Mouse (Mus musculus): Measurements from ENCODE around the gene Tcta. TPM values are rescaled to one million over a fixed set of nuclear protein-coding genes. Genes with fewer than 3 reads are reported as not detected.
"Not testable (repeated sequence)": the region's sequence is repeated elsewhere in the genome, so short reads cannot be mapped to it uniquely, and the experiment has no call there.

Gene Tcta
- polyA plus RNA-seq, 1 experiment from 2014 or later, result 54.9 TPM

DNA sequence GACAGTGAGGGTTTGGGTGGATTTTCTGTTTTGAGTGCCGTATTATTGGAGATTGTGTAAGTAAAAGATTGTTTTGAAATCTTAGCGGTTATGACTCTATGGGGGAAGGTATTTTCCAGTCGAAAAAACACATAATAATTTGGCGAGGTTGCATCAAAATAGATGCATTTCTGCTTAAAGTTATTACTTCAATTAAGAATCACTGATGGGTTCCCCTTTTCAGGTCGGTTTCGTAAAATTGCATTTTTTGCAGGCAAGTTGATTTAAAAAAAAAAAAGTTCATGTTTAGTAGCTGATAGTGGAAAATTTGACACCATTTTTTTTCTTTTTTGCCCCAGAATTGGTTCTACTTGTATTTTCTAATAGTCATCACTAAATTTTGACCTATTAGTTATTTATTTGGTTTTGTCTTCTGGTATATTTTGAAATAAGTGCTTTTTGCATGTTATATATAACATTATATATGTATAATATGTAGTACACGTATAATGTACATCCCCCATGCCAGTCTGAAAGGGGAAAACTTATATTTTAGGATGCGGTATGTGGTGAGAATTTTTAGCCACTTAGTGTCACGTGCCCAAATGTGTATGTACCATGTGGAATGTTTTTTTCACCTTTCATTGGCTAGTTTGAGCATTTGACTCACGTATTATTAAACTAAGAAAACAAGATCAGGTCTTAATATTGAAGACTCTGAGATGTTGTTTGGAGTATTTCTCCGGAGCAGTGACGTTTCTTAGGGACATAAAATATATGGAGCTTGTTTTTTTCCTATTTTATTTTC is 1.3 kb upstream of the Tcta start:
- Histone ChIP-seq H3K4me1 (peaks cover 39% of the 10 kb centered on the region), H3K9ac (peak overlapping the region; percentile 91), H3K27ac (peak overlapping the region; percentile 96), H3K4me3 (peak overlapping the region; percentile 86), H3K9me3 (no peaks in the 10 kb centered on the region), H3K27me3 (replicated peaks) (no peaks in the 10 kb centered on the region), H3K36me3 (replicated peaks) (peaks cover 16% of the 10 kb centered on the region), H3K4me2 (peak overlapping the region; percentile 61)
- 20% methylated on average over 12 of the region's 12 CpGs for WGBS
- ATAC-seq (replicated peaks), result no peak

DNA sequence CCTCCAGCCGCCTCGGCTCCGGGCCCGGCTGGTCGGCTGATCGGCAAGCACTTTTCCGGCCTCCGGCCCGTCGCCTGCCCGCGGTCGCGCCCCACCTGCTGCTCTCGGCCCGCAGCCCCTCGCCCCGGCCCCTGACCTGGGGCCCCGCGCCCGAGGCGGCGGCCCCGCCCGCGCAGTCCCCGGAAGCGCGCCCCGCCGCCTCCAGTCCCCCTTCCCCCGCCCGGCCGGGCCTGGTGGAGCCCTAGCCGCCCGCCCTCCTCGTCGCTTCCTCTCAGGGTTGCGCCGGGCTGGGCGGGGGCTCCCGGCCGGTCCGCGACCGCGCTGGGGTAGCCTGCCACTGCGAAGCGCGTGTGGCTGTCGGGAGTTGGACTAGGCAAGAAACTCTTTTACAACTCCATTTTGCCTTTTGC is 616 bp upstream of the Tcta start:
- Histone ChIP-seq H3K4me1 (peaks cover 39% of the 10 kb centered on the region), H3K9me3 (no peaks in the 10 kb centered on the region), H3K27ac (peak overlapping the region; percentile 96), H3K4me3 (peak overlapping the region; percentile 86), H3K9ac (peak overlapping the region; percentile 91), H3K4me2 (peak overlapping the region; percentile 61), H3K27me3 (replicated peaks) (no peaks in the 10 kb centered on the region), H3K36me3 (replicated peaks) (peaks cover 20% of the 10 kb centered on the region)
- 0% methylated on average over 43 of the region's 51 CpGs for WGBS
- ATAC-seq (replicated peaks), result peak; percentile 64

DNA sequence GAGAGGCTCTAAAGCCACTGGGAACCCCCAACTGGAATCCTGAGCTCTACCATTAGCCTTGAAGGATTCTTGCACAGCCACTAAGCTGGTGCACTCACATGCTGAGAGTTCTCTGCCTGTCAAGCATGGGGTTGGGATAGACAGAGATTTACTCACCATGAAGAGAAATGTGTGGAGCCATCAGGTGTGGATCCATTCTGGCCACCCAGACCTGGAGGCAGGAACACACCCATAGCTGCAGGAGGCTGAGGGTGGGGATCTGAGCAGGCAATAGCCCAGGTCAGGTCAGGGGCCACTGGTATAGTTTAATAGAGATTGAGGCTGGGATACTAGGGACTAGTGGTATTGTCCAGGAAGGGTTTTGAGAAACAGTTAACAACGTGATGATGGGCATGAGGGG is 790 bp downstream of the Tcta start:
- Histone ChIP-seq H3K27ac (peak overlapping the region; percentile 96), H3K36me3 (replicated peaks) (peaks cover 20% of the 10 kb centered on the region), H3K4me2 (peak overlapping the region; percentile 71), H3K27me3 (replicated peaks) (no peaks in the 10 kb centered on the region), H3K4me3 (peak overlapping the region; percentile 86), H3K9ac (peak overlapping the region; percentile 70), H3K9me3 (no peaks in the 10 kb centered on the region), H3K4me1 (peaks cover 34% of the 10 kb centered on the region)
- ATAC-seq (replicated peaks), result no peak
- WGBS, result 0% methylated on average over 1 of the region's 1 CpGs

GRCm38 (mm10) chr9:108304716-108305115 is 1.2 kb downstream of the Tcta start:
- no peaks in the 10 kb centered on the region for H3K9me3 ChIP-seq
- no peak overlapping the region; the same call in 1 of the 2 replicates for H3K9ac ChIP-seq
- H3K4me1 ChIP-seq, result peaks cover 31% of the 10 kb centered on the region
- no peak for ATAC-seq (replicated peaks)
- no peak overlapping the region for H3K27ac ChIP-seq
- WGBS, result 78% methylated on average over 4 of the region's 4 CpGs
- peak overlapping the region; percentile 71 for H3K4me2 ChIP-seq
- H3K36me3 ChIP-seq (replicated peaks), result peaks cover 20% of the 10 kb centered on the region
- peak overlapping the region; percentile 86 for H3K4me3 ChIP-seq
- H3K27me3 ChIP-seq (replicated peaks), result no peaks in the 10 kb centered on the region

GRCm38 (mm10) chr9:108301853-108302252 is 4.1 kb downstream of the Tcta start:
- no peak overlapping the region for H3K4me3 ChIP-seq
- no peak overlapping the region for H3K9ac ChIP-seq
- H3K36me3 ChIP-seq (replicated peaks), result peaks cover 22% of the 10 kb centered on the region
- no peaks in the 10 kb centered on the region for H3K9me3 ChIP-seq
- H3K4me2 ChIP-seq, result no peak overlapping the region
- peaks cover 16% of the 10 kb centered on the region for H3K4me1 ChIP-seq
- H3K27me3 ChIP-seq (replicated peaks), result no peaks in the 10 kb centered on the region
- H3K27ac ChIP-seq, result no peak overlapping the region
- no peak for ATAC-seq (replicated peaks)
- 82% methylated on average over 3 of the region's 3 CpGs for WGBS

GRCm38 (mm10) chr9:108296453-108297355 is 9.3 kb downstream of the Tcta start, which contains the start of gene Amt:
Amt (plus strand) TSS chr9:108296853.
- Histone ChIP-seq H3K9me3 (no peaks in the 10 kb centered on the region), H3K27me3 (replicated peaks) (no peaks in the 10 kb centered on the region), H3K4me2 (peak within 1 kb of the TSS; percentile 34), H3K9ac (no peak within 1 kb of the TSS), H3K36me3 (replicated peaks) (peaks cover 14% of the 10 kb centered on the region; the same call in 1 of the 2 replicates), H3K4me1 (peaks cover 14% of the 10 kb centered on the region), H3K4me3 (peak within 1 kb of the TSS; percentile 26), H3K27ac (peak within 1 kb of the TSS; percentile 25; the same call in 1 of the 2 replicates)
- peak; percentile 60 for ATAC-seq (replicated peaks)
- WGBS, result 18% methylated on average over 18 of the region's 18 CpGs

DNA sequence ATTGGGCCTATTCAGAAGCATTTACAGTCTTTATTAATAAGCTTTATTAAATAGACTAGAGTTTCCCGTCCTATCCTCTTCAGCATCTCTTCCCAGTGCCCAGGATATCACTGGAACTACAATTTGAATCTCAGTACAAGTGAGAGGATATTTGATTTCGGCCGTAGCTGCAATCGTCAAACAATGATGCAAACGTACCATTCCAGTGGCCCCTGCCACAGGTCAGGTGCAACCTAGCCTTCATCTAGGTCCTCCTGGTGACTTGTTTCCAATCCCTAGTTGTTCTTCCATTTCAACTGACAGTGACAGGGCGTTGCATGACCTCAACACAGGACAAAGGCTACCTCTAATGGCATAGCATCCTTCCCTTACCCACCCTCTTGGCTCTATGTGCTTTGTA is 15.2 kb downstream of the Tcta start:
- peaks cover 14% of the 10 kb centered on the region for H3K4me1 ChIP-seq
- H3K4me3 ChIP-seq, result peak overlapping the region; percentile 61
- H3K9ac ChIP-seq, result peak overlapping the region; percentile 68
- peak; percentile 43 for ATAC-seq (replicated peaks)
- 46% methylated on average over 6 of the region's 6 CpGs for WGBS
- H3K9me3 ChIP-seq, result no peaks in the 10 kb centered on the region
- no peaks in the 10 kb centered on the region for H3K27me3 ChIP-seq (replicated peaks)
- H3K36me3 ChIP-seq (replicated peaks), result peaks cover 12% of the 10 kb centered on the region; the same call in 1 of the 2 replicates
- peak overlapping the region; percentile 73 for H3K4me2 ChIP-seq
- peak overlapping the region; percentile 95 for H3K27ac ChIP-seq

DNA sequence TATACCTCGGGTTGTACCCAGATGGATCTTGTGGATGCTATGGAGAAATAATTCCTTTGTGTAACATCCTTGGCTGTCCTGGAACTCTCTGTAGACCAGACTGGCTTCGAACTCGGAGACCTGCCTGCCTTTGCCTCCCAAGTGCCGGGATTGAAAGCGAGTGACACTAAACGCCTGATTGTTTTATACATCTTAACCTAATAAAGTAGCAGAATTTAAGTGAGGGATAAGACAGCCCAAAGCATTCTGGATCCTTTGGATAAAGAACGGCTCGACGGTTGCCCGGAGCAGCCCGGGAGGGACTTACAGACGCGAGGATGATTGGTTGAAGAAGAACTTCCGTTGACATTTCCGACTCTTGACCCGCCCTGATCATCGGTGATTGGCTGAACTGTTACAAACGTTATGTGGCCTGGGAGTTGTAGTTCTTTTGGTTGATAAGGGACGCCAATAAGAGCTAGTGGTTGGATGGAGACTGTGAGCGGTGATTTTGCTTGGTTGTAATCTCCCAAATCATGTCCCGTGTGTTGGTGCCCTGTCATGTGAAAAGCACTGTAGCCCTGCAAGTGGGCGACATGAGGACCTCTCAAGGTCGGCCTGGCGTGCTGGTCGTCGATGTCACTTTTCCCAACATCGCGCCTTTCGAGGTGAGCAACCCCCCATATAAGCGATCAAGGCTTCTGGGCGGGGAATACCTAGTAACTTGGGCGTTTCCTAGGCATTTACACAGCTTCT is 15.8 kb downstream of the Tcta start, which contains the start of gene Nicn1:
Gene Nicn1 (plus strand): TSS at position 414 of the 735 bp plus-strand sequence.
- no peaks in the 10 kb centered on the region for H3K27me3 ChIP-seq (replicated peaks)

DNA sequence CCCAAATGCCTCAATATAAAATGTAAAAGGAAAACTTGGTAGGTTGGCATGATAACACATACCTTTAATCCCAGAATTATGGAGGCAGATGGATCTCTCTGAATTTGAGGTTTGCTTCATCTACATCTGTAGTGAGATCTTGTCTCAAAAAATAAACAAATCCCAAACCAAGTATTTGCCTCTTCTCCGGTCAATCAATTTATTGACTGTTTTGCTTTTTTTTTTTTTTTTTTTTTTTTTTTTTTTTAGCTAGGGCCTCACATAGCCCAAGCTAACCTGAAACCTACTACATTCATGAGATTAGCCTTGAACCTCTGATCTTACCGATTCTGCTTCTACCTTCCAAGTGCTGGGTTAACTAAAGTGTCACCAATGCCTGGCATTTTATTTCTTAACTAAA is 16.6 kb downstream of the Tcta start:
- H3K4me2 ChIP-seq, result peak overlapping the region; percentile 73
- no peak for ATAC-seq (replicated peaks)
- 52% methylated on average over 2 of the region's 2 CpGs for WGBS
- H3K4me1 ChIP-seq, result peaks cover 14% of the 10 kb centered on the region
- H3K9me3 ChIP-seq, result no peaks in the 10 kb centered on the region
- peak overlapping the region; percentile 61 for H3K4me3 ChIP-seq
- no peaks in the 10 kb centered on the region for H3K27me3 ChIP-seq (replicated peaks)
- H3K9ac ChIP-seq, result no peak overlapping the region; the same call in 1 of the 2 replicates
- H3K27ac ChIP-seq, result peak overlapping the region; percentile 95
- H3K36me3 ChIP-seq (replicated peaks), result peaks cover 2% of the 10 kb centered on the region; the same call in 1 of the 2 replicates

More for the DNA sequence above, 15.8 kb downstream of the Tcta start, which contains the start of gene Nicn1:
- peak; percentile 99 for ATAC-seq (replicated peaks)
- peak within 1 kb of the TSS; percentile 95 for H3K27ac ChIP-seq
- peaks cover 14% of the 10 kb centered on the region for H3K4me1 ChIP-seq
- H3K4me3 ChIP-seq, result peak within 1 kb of the TSS; percentile 61
- peak within 1 kb of the TSS; percentile 73 for H3K4me2 ChIP-seq
- peaks cover 10% of the 10 kb centered on the region; the same call in 1 of the 2 replicates for H3K36me3 ChIP-seq (replicated peaks)
- WGBS, result under 1% methylated on average over 32 of the region's 32 CpGs
- H3K9me3 ChIP-seq, result no peaks in the 10 kb centered on the region
- H3K9ac ChIP-seq, result peak within 1 kb of the TSS; percentile 68

DNA sequence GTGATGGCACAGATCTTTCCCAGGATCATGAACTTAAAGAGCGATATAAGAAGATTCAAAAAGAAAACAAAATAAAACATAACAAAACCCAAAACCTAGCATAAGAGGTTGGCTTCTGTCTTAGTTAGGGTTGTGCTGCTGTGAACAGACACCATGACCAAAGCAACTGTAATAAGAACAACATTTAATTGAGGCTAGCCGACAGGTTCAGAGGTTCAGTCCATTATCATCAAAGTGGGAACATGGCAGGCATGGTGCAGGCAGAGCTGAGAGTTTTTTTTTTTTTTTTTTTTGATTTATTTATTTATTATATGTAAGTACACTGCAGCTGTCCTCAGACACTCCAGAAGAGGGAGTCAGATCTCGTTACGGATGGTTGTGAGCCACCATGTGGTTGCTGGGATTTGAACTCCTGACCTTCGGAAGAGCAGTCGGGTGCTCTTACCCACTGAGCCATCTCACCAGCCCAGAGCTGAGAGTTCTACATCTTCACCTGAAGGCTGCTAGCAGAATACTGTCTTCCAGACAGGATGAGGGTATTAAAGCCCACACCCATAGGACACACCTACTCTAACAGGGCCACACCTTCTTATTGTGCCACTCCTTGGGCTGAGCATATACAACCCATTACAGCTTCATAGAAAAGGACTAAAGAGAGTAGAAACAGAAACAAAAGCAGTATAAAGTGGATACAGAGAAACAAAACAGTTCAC is 18.3 kb downstream of the Tcta start:
- not testable (repeated sequence) for H3K4me2 ChIP-seq; H3K27me3 ChIP-seq (replicated peaks); H3K9me3 ChIP-seq; H3K4me3 ChIP-seq; H3K9ac ChIP-seq; ATAC-seq (replicated peaks); H3K27ac ChIP-seq; H3K36me3 ChIP-seq (replicated peaks)
- WGBS, result 77% methylated on average over 6 of the region's 6 CpGs
- peaks cover 14% of the 10 kb centered on the region for H3K4me1 ChIP-seq

DNA sequence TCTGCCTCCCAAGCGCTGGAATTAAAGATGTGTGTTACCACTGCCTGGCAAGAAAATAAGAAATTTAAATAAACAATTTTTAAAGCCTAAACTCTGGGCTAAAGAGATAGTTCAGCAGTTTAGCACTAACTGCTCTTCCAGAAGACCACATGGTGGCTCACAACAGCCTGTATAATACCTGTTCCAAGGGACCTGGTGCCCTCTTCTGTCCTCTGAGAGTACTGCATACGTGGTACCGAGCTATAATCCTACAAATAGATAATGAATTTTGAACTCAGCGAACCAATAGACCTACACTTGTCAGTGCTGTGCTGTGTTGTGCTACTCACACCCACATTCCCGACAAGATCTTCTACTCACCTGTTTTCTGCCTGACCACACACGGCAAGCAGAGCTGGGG is 21.6 kb downstream of the Tcta start:
- no peaks in the 10 kb centered on the region for H3K36me3 ChIP-seq (replicated peaks)
- no peak overlapping the region for H3K4me2 ChIP-seq
- 12% methylated on average over 6 of the region's 6 CpGs for WGBS
- 0 out of 2 replicates have a peak, but pooled peaks cover under 1% of the 10 kb centered on the region for H3K4me1 ChIP-seq
- ATAC-seq (replicated peaks), result 0 out of 2 replicates have a peak, but pooled peaks have one; percentile 56
- H3K4me3 ChIP-seq, result no peak overlapping the region
- H3K9me3 ChIP-seq, result no peaks in the 10 kb centered on the region
- H3K27ac ChIP-seq, result no peak overlapping the region
- H3K9ac ChIP-seq, result no peak overlapping the region
- H3K27me3 ChIP-seq (replicated peaks), result no peaks in the 10 kb centered on the region
